ENCODE assay signal across 18 mouse cellular contexts in genomic region chr11:102859933-102860332, GRCm38 (mm10). TPM values are rescaled to one million over a fixed set of nuclear protein-coding genes. Genes with fewer than 3 reads are reported as not detected.
A peak's percentile ranks its signal among the peaks of the same experiment; 100 is the strongest.
DNase-seq lines count a peak whose midpoint lies in the region; ATAC-seq lines count a peak whose summit lies in the region.
"Had no signal": no experiment of that assay in that cellular context is flagged by ENCODE, and none has a peak within 500 bp of the region (broad histone marks: within the 10 kb centered on the region; RNA-seq: fewer than 3 reads in every experiment).

No protein-coding gene starts in this region.

- no peak overlapping the region for H3K9ac ChIP-seq in forebrain, embryonic 14.5 days (ENCODE audit: low read length)
- no peak overlapping the region for H3K9ac ChIP-seq in neural tube, embryonic 15.5 days (replicated peaks)
- H3K9ac ChIP-seq: embryonic facial prominence, embryonic 12.5 days; forebrain, embryonic 15.5 days; heart, embryonic 15.5 days had no signal

- H3K36me3 ChIP-seq in forebrain, embryonic 14.5 days (ENCODE audit: control insufficient read depth, insufficient read depth, low read length) = peaks cover 89% of the 10 kb centered on the region
- peaks cover 100% of the 10 kb centered on the region for H3K36me3 ChIP-seq in forebrain, embryonic 10.5 days (replicated peaks)
- H3K36me3 ChIP-seq in neural tube, embryonic 15.5 days = peaks cover 87% of the 10 kb centered on the region

- no peak overlapping the region for H3K4me3 ChIP-seq in forebrain, embryonic 14.5 days (ENCODE audit: low read depth, low read length)
- H3K4me3 ChIP-seq in forebrain, embryonic 10.5 days = no peak overlapping the region
- H3K4me3 ChIP-seq in neural tube, embryonic 15.5 days (replicated peaks) = no peak overlapping the region
- H3K4me3 ChIP-seq: embryonic facial prominence, embryonic 12.5 days; forebrain, embryonic 15.5 days; heart, embryonic 15.5 days; limb, embryonic 10.5 days had no signal

- ATAC-seq in forebrain, embryonic 14.5 days = 0 out of 2 replicates have a peak, but pooled peaks have one; percentile 23
- no peak for ATAC-seq in neural tube, embryonic 15.5 days (ENCODE audit: low FRiP score)
- ATAC-seq: forebrain, embryonic 15.5 days had no signal

- intact Hi-C loops in gastrocnemius, postnatal 36 days (cut with DNase I) = no loop called here

- H3K27ac ChIP-seq in forebrain, embryonic 14.5 days (ENCODE audit: low read depth, low read length) = no peak overlapping the region
- H3K27ac ChIP-seq in forebrain, embryonic 10.5 days = no peak overlapping the region
- H3K27ac ChIP-seq in neural tube, embryonic 15.5 days (replicated peaks) = no peak overlapping the region
- H3K27ac ChIP-seq: embryonic facial prominence, embryonic 12.5 days; forebrain, embryonic 15.5 days; heart, embryonic 15.5 days; kidney, postnatal 0 days; limb, embryonic 10.5 days; macrophage had no signal

- no peaks in the 10 kb centered on the region for H3K27me3 ChIP-seq in forebrain, embryonic 14.5 days (replicated peaks; ENCODE audit: control insufficient read depth, insufficient read depth, low read length)
- no peaks in the 10 kb centered on the region for H3K27me3 ChIP-seq in forebrain, embryonic 10.5 days (ENCODE audit: poor library complexity, severe bottlenecking)
- H3K27me3 ChIP-seq in neural tube, embryonic 15.5 days (replicated peaks) = no peaks in the 10 kb centered on the region
- H3K27me3 ChIP-seq: embryonic facial prominence, embryonic 12.5 days; forebrain, embryonic 15.5 days; heart, embryonic 15.5 days had no signal

- DNase-seq in forebrain, embryonic 14.5 days (ENCODE audit: low spot score) = peak; percentile 55
- DNase-seq in forebrain, embryonic 10.5 days (ENCODE audit: extremely low spot score, low spot score) = no peak
- peak; percentile 48 for DNase-seq in layer of hippocampus, adult 9-11 months
- DNase-seq in layer of hippocampus, postnatal 36 days = no peak
- peak; percentile 27 to 30 for DNase-seq in gastrocnemius, postnatal 36 days
- DNase-seq in telencephalon, adult 2 months (ENCODE audit: low read depth, low spot score) = peak; percentile 72
- no peak for DNase-seq in retina, embryonic 14.5 days (ENCODE audit: low spot score)
- DNase-seq: B cell, adult 2 months; thymus, postnatal 14 days had no signal

- no peaks in the 10 kb centered on the region for H3K9me3 ChIP-seq in forebrain, embryonic 14.5 days (replicated peaks; ENCODE audit: control insufficient read depth, low read length)
- H3K9me3 ChIP-seq in forebrain, embryonic 10.5 days = no peaks in the 10 kb centered on the region
- no peaks in the 10 kb centered on the region for H3K9me3 ChIP-seq in neural tube, embryonic 15.5 days (replicated peaks)
- H3K9me3 ChIP-seq: embryonic facial prominence, embryonic 12.5 days; forebrain, embryonic 15.5 days; G1E; heart, embryonic 15.5 days; limb, embryonic 10.5 days had no signal

- no peak overlapping the region for H3K4me2 ChIP-seq in forebrain, embryonic 14.5 days (ENCODE audit: low read length)
- H3K4me2 ChIP-seq in neural tube, embryonic 15.5 days = no peak overlapping the region
- H3K4me2 ChIP-seq: embryonic facial prominence, embryonic 12.5 days; forebrain, embryonic 15.5 days; heart, embryonic 15.5 days had no signal

- H3K4me1 ChIP-seq in forebrain, embryonic 14.5 days (ENCODE audit: control insufficient read depth, insufficient read depth, low read length) = no peaks in the 10 kb centered on the region
- H3K4me1 ChIP-seq in forebrain, embryonic 10.5 days = no peaks in the 10 kb centered on the region
- H3K4me1 ChIP-seq in neural tube, embryonic 15.5 days = no peaks in the 10 kb centered on the region
- H3K4me1 ChIP-seq: forebrain, embryonic 15.5 days; heart, embryonic 15.5 days had no signal

- WGBS in forebrain, embryonic 14.5 days = 82% methylated on average over 8 of the region's 8 CpGs
- 93% methylated on average over 8 of the region's 8 CpGs for WGBS in forebrain, embryonic 10.5 days
- WGBS in neural tube, embryonic 15.5 days = 87% methylated on average over 8 of the region's 8 CpGs

RNA-seq across cellular contexts. Expression of gene Eftud2, which starts 20.9 kb away (rescaled TPM):
- polyA plus RNA-seq in forebrain, embryonic 14.5 days (2014; fragmentation: Nextera tagmentation; extraction: Ambion mirVana) = 150 and 168 TPM in 2 replicates
- polyA plus RNA-seq in forebrain, embryonic 10.5 days (2016; fragmentation: Nextera tagmentation; extraction: Ambion mirVana) = 376 and 379 TPM in 2 replicates
- 100 to 1,000 TPM; 129 to 131 TPM for total RNA-seq in layer of hippocampus, postnatal 36 days (2021)
- 10 to 100 TPM; 20.7 to 28.5 TPM for total RNA-seq in gastrocnemius, postnatal 36 days (2021)
- 121 and 147 TPM in 2 replicates for polyA plus RNA-seq in neural tube, embryonic 15.5 days (2015; fragmentation: Nextera tagmentation; extraction: Ambion mirVana)

RNA-seq across cellular contexts. Expression of gene Ccdc103, which starts 21.1 kb away (rescaled TPM):
- 2.6 and 2.8 TPM in 2 replicates for polyA plus RNA-seq in forebrain, embryonic 14.5 days (2014; fragmentation: Nextera tagmentation; extraction: Ambion mirVana)
- 2.0 and 2.9 TPM in 2 replicates for polyA plus RNA-seq in forebrain, embryonic 10.5 days (2016; fragmentation: Nextera tagmentation; extraction: Ambion mirVana)
- total RNA-seq in layer of hippocampus, postnatal 36 days (2021) = 1 to 10 TPM; 1.6 to 2.4 TPM
- total RNA-seq in gastrocnemius, postnatal 36 days (2021) = not detected
- 1.5 and 1.7 TPM in 2 replicates for polyA plus RNA-seq in neural tube, embryonic 15.5 days (2015; fragmentation: Nextera tagmentation; extraction: Ambion mirVana)
- polyA plus RNA-seq: macrophage had no signal

RNA-seq across cellular contexts. Expression of gene Higd1b, which starts 24.3 kb away (rescaled TPM):
- 6.2 and 7.9 TPM in 2 replicates for polyA plus RNA-seq in forebrain, embryonic 14.5 days (2014; fragmentation: Nextera tagmentation; extraction: Ambion mirVana)
- not detected in 2 replicates for polyA plus RNA-seq in forebrain, embryonic 10.5 days (2016; fragmentation: Nextera tagmentation; extraction: Ambion mirVana)
- 1 to 10 TPM; 2.0 to 4.6 TPM for total RNA-seq in layer of hippocampus, postnatal 36 days (2021)
- 1 to 10 TPM; 3.5 to 6.1 TPM for total RNA-seq in gastrocnemius, postnatal 36 days (2021)
- polyA plus RNA-seq in neural tube, embryonic 15.5 days (2015; fragmentation: Nextera tagmentation; extraction: Ambion mirVana) = 10.5 and 11.8 TPM in 2 replicates
- total RNA-seq: G1E had no signal
- polyA plus RNA-seq: embryonic facial prominence, embryonic 12.5 days; G1E; limb, embryonic 10.5 days; liver, embryonic 16.5 days; macrophage had no signal

RNA-seq across cellular contexts. Expression of gene Fam187a, which starts 25.0 kb away (rescaled TPM):
- 0.19 TPM in 1 of 2 replicates, not detected in the other for polyA plus RNA-seq in forebrain, embryonic 14.5 days (2014; fragmentation: Nextera tagmentation; extraction: Ambion mirVana)
- 0.09 TPM in 1 of 2 replicates, not detected in the other for polyA plus RNA-seq in forebrain, embryonic 10.5 days (2016; fragmentation: Nextera tagmentation; extraction: Ambion mirVana)
- not detected for total RNA-seq in layer of hippocampus, postnatal 36 days (2021)
- total RNA-seq in gastrocnemius, postnatal 36 days (2021) = not detected
- not detected in 2 replicates for polyA plus RNA-seq in neural tube, embryonic 15.5 days (2015; fragmentation: Nextera tagmentation; extraction: Ambion mirVana)
- polyA plus RNA-seq: embryonic facial prominence, embryonic 12.5 days; forebrain, embryonic 15.5 days; G1E; heart, embryonic 15.5 days; kidney, postnatal 0 days; limb, embryonic 10.5 days; liver, embryonic 16.5 days; macrophage had no signal

RNA-seq across cellular contexts. Expression of gene Gjc1, which starts 40.4 kb away (rescaled TPM):
- 41.5 and 47.0 TPM in 2 replicates for polyA plus RNA-seq in forebrain, embryonic 14.5 days (2014; fragmentation: Nextera tagmentation; extraction: Ambion mirVana)
- 86.0 and 87.4 TPM in 2 replicates for polyA plus RNA-seq in forebrain, embryonic 10.5 days (2016; fragmentation: Nextera tagmentation; extraction: Ambion mirVana)
- 1 to 10 TPM; 5.1 TPM for total RNA-seq in layer of hippocampus, postnatal 36 days (2021)
- total RNA-seq in gastrocnemius, postnatal 36 days (2021) = 1 to 10 TPM; 4.6 to 5.8 TPM
- 31.9 and 32.8 TPM in 2 replicates for polyA plus RNA-seq in neural tube, embryonic 15.5 days (2015; fragmentation: Nextera tagmentation; extraction: Ambion mirVana)
- polyA plus RNA-seq: G1E, macrophage had no signal

Comparison
In these comparisons a context has a peak if more than half of its experiments do, and no peak if none do; other contexts are left out.
1. DNase-seq: peak in forebrain, embryonic 14.5 days (single experiment), layer of hippocampus, adult 9-11 months (single experiment), gastrocnemius, postnatal 36 days (2 of 2) and telencephalon, adult 2 months (single experiment); none in forebrain, embryonic 10.5 days (single experiment), layer of hippocampus, postnatal 36 days (0 of 2) and retina, embryonic 14.5 days (single experiment).